Mouse (Mus musculus) midbrain, embryonic 11.5 days (tissue): ENCODE measurements at regions not wholly inside any gene's neighbourhood (a gene's known extent, or its start where the extent isn't known, plus 50 kb on each side); places are given as distances from the start of the nearest gene placed in this dataset.
A peak's percentile ranks its signal among the peaks of the same experiment; 100 is the strongest.

Experiments used
- ATAC-seq: fragments of 200-750 bp; cut with Nextera tagmentation; 2 replicates; pipeline ENCODE4 v1.8.0; 2017; ENCODE audit warnings: moderate TSS enrichment, moderate library complexity; ENCODE audit not compliant: low FRiP score
- DNase-seq: peaks from one replicate; pipeline ENCODE4 v3.0.0; 2015; ENCODE audit warnings: low spot score; ENCODE audit errors: missing footprints
- H3K27ac ChIP-seq: fragments of 300-500 bp; sonication (generic); 2 replicates; pipeline ENCODE4 v1.5.1; 2014; ENCODE audit warnings: low read depth, low read length
- H3K27me3 ChIP-seq: fragments of 300-500 bp; sonication (generic); 2 replicates; pipeline ENCODE4 v1.6.1; 2014; ENCODE audit warnings: mild to moderate bottlenecking, low read length, moderate library complexity, mixed read lengths; ENCODE audit not compliant: control insufficient read depth, insufficient read depth
- H3K36me3 ChIP-seq: fragments of 300-500 bp; sonication (generic); 2 replicates; pipeline ENCODE4 v1.6.1; 2014; ENCODE audit warnings: mild to moderate bottlenecking, low read length, moderate library complexity, mixed read lengths; ENCODE audit not compliant: control insufficient read depth, insufficient read depth
- H3K4me1 ChIP-seq: fragments of 300-500 bp; sonication (generic); 2 replicates; pipeline ENCODE4 v1.6.1; 2014; ENCODE audit warnings: low read length; ENCODE audit not compliant: control insufficient read depth, insufficient read depth
- H3K4me2 ChIP-seq: fragments of 300-500 bp; sonication (generic); 2 replicates; pipeline ENCODE4 v1.6.1; 2014; ENCODE audit warnings: mild to moderate bottlenecking, moderate library complexity
- H3K4me3 ChIP-seq: fragments of 300-500 bp; sonication (generic); 2 replicates; pipeline ENCODE4 v1.5.1; 2014; ENCODE audit warnings: low read depth, low read length
- H3K9ac ChIP-seq: fragments of 300-500 bp; sonication (generic); 2 replicates; pipeline ENCODE4 v1.6.1; 2014; ENCODE audit warnings: low read length
- H3K9me3 ChIP-seq: fragments of 300-500 bp; sonication (generic); 2 replicates; pipeline ENCODE4 v1.6.1; 2016; ENCODE audit warnings: low read length; ENCODE audit not compliant: control insufficient read depth
- WGBS: fragments of 180-500 bp; shearing (Covaris S2); extraction: QIAGEN DNeasy Blood & Tissue Kit; methylation state at CpG from one replicate; pipeline ENCODE4 v1.1.7; 2014; 5-methylcytosine and 5-hydroxymethylcytosine counted together

- no peak overlapping the region for H3K4me3 ChIP-seq
- no peak overlapping the region for H3K9ac ChIP-seq
- ATAC-seq (no peak), DNase-seq (no peak)
- H3K27me3 ChIP-seq, result no peaks in the 10 kb centered on the region
- H3K4me2 ChIP-seq, result no peak overlapping the region
- 83% methylated on average over 4 of the region's 4 CpGs for WGBS
- H3K36me3 ChIP-seq, result no peaks in the 10 kb centered on the region
- H3K4me1 ChIP-seq, result peaks cover 9% of the 10 kb centered on the region; the same call in 1 of the 2 replicates
- no peak overlapping the region for H3K27ac ChIP-seq
- no peaks in the 10 kb centered on the region for H3K9me3 ChIP-seq
These were observed 304.8 kb downstream of the Abcc12 start for GRCm38 (mm10) chr8:86275699-86276098.

- ATAC-seq (no peak), DNase-seq (peak; percentile 86)
- no peak overlapping the region for H3K4me2 ChIP-seq
- no peak overlapping the region for H3K9ac ChIP-seq
- no peak overlapping the region for H3K4me3 ChIP-seq
- no peak overlapping the region for H3K27ac ChIP-seq
- H3K36me3 ChIP-seq, result no peaks in the 10 kb centered on the region
- H3K4me1 ChIP-seq, result peaks cover 9% of the 10 kb centered on the region; the same call in 1 of the 2 replicates
- H3K27me3 ChIP-seq, result no peaks in the 10 kb centered on the region
- 34% methylated on average over 3 of the region's 3 CpGs for WGBS
- H3K9me3 ChIP-seq, result no peaks in the 10 kb centered on the region
These were observed 306.7 kb downstream of the Abcc12 start for GRCm38 (mm10) chr8:86273811-86274210.

GRCm38 (mm10) chr8:86272626-86273025, 307.9 kb downstream of the Abcc12 start:
- no peak for DNase-seq
- no peaks in the 10 kb centered on the region for H3K36me3 ChIP-seq
- ATAC-seq, result no peak
- H3K4me1 ChIP-seq, result peaks cover 9% of the 10 kb centered on the region; the same call in 1 of the 2 replicates
- no peaks in the 10 kb centered on the region for H3K27me3 ChIP-seq
- no peak overlapping the region for H3K4me2 ChIP-seq
- H3K27ac ChIP-seq, result no peak overlapping the region
- H3K9me3 ChIP-seq, result no peaks in the 10 kb centered on the region
- H3K9ac ChIP-seq, result no peak overlapping the region
- WGBS, result 42% methylated on average over 1 of the region's 1 CpGs
- H3K4me3 ChIP-seq, result no peak overlapping the region

GRCm38 (mm10) chr8:86271477-86271876, 309.0 kb downstream of the Abcc12 start:
- no peak overlapping the region for H3K27ac ChIP-seq
- H3K4me3 ChIP-seq, result no peak overlapping the region
- no peaks in the 10 kb centered on the region for H3K27me3 ChIP-seq
- H3K9me3 ChIP-seq, result no peaks in the 10 kb centered on the region
- no peak overlapping the region for H3K9ac ChIP-seq
- H3K36me3 ChIP-seq, result no peaks in the 10 kb centered on the region
- DNase-seq, result no peak
- no peak for ATAC-seq
- 92% methylated on average over 6 of the region's 6 CpGs for WGBS
- H3K4me1 ChIP-seq, result peaks cover 9% of the 10 kb centered on the region; the same call in 1 of the 2 replicates
- H3K4me2 ChIP-seq, result no peak overlapping the region

GRCm38 (mm10) chr8:86258011-86258410, 322.5 kb downstream of the Abcc12 start:
- DNase-seq (no peak), ATAC-seq (no peak)
- no peaks in the 10 kb centered on the region for H3K9me3 ChIP-seq
- no peak overlapping the region for H3K4me2 ChIP-seq
- H3K4me1 ChIP-seq, result no peaks in the 10 kb centered on the region
- no peak overlapping the region for H3K27ac ChIP-seq
- H3K9ac ChIP-seq, result no peak overlapping the region
- no peak overlapping the region for H3K4me3 ChIP-seq
- WGBS, result 88% methylated on average over 5 of the region's 5 CpGs
- H3K27me3 ChIP-seq, result no peaks in the 10 kb centered on the region
- H3K36me3 ChIP-seq, result no peaks in the 10 kb centered on the region

GRCm38 (mm10) chr8:86255431-86255830, 325.1 kb downstream of the Abcc12 start:
- no peaks in the 10 kb centered on the region for H3K4me1 ChIP-seq
- H3K27ac ChIP-seq, result no peak overlapping the region
- H3K9ac ChIP-seq, result no peak overlapping the region
- H3K4me3 ChIP-seq, result no peak overlapping the region
- no peaks in the 10 kb centered on the region for H3K27me3 ChIP-seq
- no peaks in the 10 kb centered on the region for H3K9me3 ChIP-seq
- ATAC-seq, result no peak
- H3K4me2 ChIP-seq, result no peak overlapping the region
- DNase-seq, result no peak
- no peaks in the 10 kb centered on the region for H3K36me3 ChIP-seq

GRCm38 (mm10) chr8:86254680-86255079, 325.8 kb downstream of the Abcc12 start:
- 89% methylated on average over 1 of the region's 1 CpGs for WGBS
- Histone ChIP-seq H3K27ac (no peak overlapping the region), H3K9ac (no peak overlapping the region), H3K9me3 (no peaks in the 10 kb centered on the region), H3K4me3 (no peak overlapping the region), H3K4me2 (no peak overlapping the region), H3K36me3 (no peaks in the 10 kb centered on the region), H3K27me3 (no peaks in the 10 kb centered on the region), H3K4me1 (no peaks in the 10 kb centered on the region)
- DNase-seq (no peak), ATAC-seq (no peak)

- no peak overlapping the region for H3K4me2 ChIP-seq
- H3K9me3 ChIP-seq, result no peaks in the 10 kb centered on the region
- H3K4me3 ChIP-seq, result no peak overlapping the region
- ATAC-seq, result no peak
- H3K4me1 ChIP-seq, result no peaks in the 10 kb centered on the region
- no peak for DNase-seq
- H3K27me3 ChIP-seq, result no peaks in the 10 kb centered on the region
- no peak overlapping the region for H3K27ac ChIP-seq
- H3K9ac ChIP-seq, result no peak overlapping the region
- H3K36me3 ChIP-seq, result no peaks in the 10 kb centered on the region
- 91% methylated on average over 4 of the region's 4 CpGs for WGBS
These were observed 327.7 kb downstream of the Abcc12 start for GRCm38 (mm10) chr8:86252696-86253355.

GRCm38 (mm10) chr8:86234696-86235095, 345.8 kb downstream of the Abcc12 start:
- Histone ChIP-seq H3K27ac (no peak overlapping the region), H3K27me3 (no peaks in the 10 kb centered on the region), H3K36me3 (no peaks in the 10 kb centered on the region), H3K4me2 (no peak overlapping the region), H3K9me3 (no peaks in the 10 kb centered on the region), H3K9ac (no peak overlapping the region), H3K4me3 (no peak overlapping the region), H3K4me1 (no peaks in the 10 kb centered on the region)
- DNase-seq, result no peak
- no peak for ATAC-seq
- 86% methylated on average over 4 of the region's 4 CpGs for WGBS
